Mouse (Mus musculus): ENCODE results near the gene Dtx2. TPM values are rescaled to one million over a fixed set of nuclear protein-coding genes. Genes with fewer than 3 reads are reported as not detected.
A peak's percentile ranks its signal among the peaks of the same experiment; 100 is the strongest.

Gene Dtx2
- polyA plus RNA-seq, 1 experiment from 2014 or later = 20.7 TPM

DNA sequence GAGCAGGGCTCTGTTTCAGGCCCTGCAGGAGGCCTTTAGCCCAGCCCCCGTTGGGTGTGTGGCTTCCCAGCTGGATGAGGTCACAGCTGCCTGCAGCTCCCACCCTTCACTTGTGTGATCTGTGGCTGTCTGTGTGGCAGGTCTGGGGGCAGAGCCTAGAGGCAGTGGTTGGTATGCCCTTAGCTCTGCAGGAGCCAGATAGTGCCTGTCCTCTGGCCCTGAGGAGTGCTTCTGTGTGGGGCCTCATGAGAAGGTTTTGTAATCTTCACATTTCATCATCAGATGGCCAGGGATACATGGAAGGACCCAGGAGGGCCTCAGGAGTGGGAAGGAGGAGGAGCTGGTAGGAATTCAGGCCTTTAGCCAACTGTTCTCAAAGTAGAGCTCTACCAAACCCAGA, 25.3 kb downstream of the Dtx2 start:
- Histone ChIP-seq H3K9ac (replicated peaks; ENCODE audit: low read depth, low read length) (no peak overlapping the region), H3K36me3 (ENCODE audit: control insufficient read depth, insufficient read depth, low read length) (peaks cover 8% of the 10 kb centered on the region), H3K4me3 (ENCODE audit: low read depth, low read length) (no peak overlapping the region), H3K27ac (ENCODE audit: low read length) (no peak overlapping the region), H3K9me3 (ENCODE audit: control insufficient read depth, low read depth, low read length) (no peaks in the 10 kb centered on the region), H3K4me1 (ENCODE audit: control insufficient read depth, insufficient read depth, low read length) (0 out of 2 replicates have a peak, but pooled peaks cover 3% of the 10 kb centered on the region), H3K4me2 (replicated peaks; ENCODE audit: low read depth, low read length) (no peak overlapping the region), H3K27me3 (ENCODE audit: control insufficient read depth, insufficient read depth, low read length) (no peaks in the 10 kb centered on the region)
- peak; percentile 44; the same call in 1 of the 2 replicates for ATAC-seq (ENCODE audit: insufficient number of reproducible peaks, insufficient read depth, low FRiP score, low read depth)
- WGBS = 29% methylated on average over 1 of the region's 1 CpGs

GRCm38 (mm10) chr5:136025712-136026111, 31.1 kb downstream of the Dtx2 start:
- Histone ChIP-seq H3K9ac (replicated peaks; ENCODE audit: low read depth, low read length) (no peak overlapping the region), H3K27me3 (ENCODE audit: control insufficient read depth, insufficient read depth, low read length) (no peaks in the 10 kb centered on the region), H3K4me1 (ENCODE audit: control insufficient read depth, insufficient read depth, low read length) (no peaks in the 10 kb centered on the region), H3K27ac (ENCODE audit: low read length) (no peak overlapping the region), H3K4me3 (ENCODE audit: low read depth, low read length) (no peak overlapping the region), H3K9me3 (ENCODE audit: control insufficient read depth, low read depth, low read length) (no peaks in the 10 kb centered on the region), H3K36me3 (ENCODE audit: control insufficient read depth, insufficient read depth, low read length) (peaks cover 16% of the 10 kb centered on the region), H3K4me2 (replicated peaks; ENCODE audit: low read depth, low read length) (no peak overlapping the region)
- WGBS = 78% methylated on average over 3 of the region's 3 CpGs
- no peak for ATAC-seq (ENCODE audit: insufficient number of reproducible peaks, insufficient read depth, low FRiP score, low read depth)

DNA sequence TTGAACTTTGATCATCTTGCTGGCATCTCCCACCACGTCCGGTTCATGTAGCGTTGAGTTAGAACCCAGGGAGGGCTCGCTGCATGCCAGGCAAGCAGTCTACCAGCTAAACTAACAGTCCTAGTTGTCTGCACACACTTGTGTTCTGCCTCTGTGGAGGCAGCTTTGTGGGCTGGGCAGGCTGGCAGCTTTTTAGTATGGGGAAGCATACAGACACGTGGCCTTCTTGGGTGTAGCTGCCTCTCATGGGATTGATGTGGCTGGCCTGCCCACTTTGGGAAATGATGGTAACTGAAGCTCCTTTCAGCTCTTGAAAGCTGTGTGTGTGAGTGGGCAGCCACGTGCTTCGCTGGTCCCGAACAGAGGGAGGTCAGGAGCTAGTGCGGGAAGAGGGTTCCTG, 32.3 kb downstream of the Dtx2 start:
- Histone ChIP-seq H3K4me3 (ENCODE audit: low read depth, low read length) (no peak overlapping the region), H3K27me3 (ENCODE audit: control insufficient read depth, insufficient read depth, low read length) (no peaks in the 10 kb centered on the region), H3K4me1 (ENCODE audit: control insufficient read depth, insufficient read depth, low read length) (no peaks in the 10 kb centered on the region), H3K27ac (ENCODE audit: low read length) (no peak overlapping the region), H3K4me2 (replicated peaks; ENCODE audit: low read depth, low read length) (no peak overlapping the region), H3K9me3 (ENCODE audit: control insufficient read depth, low read depth, low read length) (no peaks in the 10 kb centered on the region), H3K36me3 (ENCODE audit: control insufficient read depth, insufficient read depth, low read length) (peaks cover 23% of the 10 kb centered on the region), H3K9ac (replicated peaks; ENCODE audit: low read depth, low read length) (no peak overlapping the region)
- no peak for ATAC-seq (ENCODE audit: insufficient number of reproducible peaks, insufficient read depth, low FRiP score, low read depth)
- WGBS = 91% methylated on average over 9 of the region's 9 CpGs

- peaks cover 32% of the 10 kb centered on the region for H3K36me3 ChIP-seq (ENCODE audit: control insufficient read depth, insufficient read depth, low read length)
- H3K27ac ChIP-seq (ENCODE audit: low read length) = no peak overlapping the region
- WGBS = 79% methylated on average over 11 of the region's 11 CpGs
- no peaks in the 10 kb centered on the region for H3K9me3 ChIP-seq (ENCODE audit: control insufficient read depth, low read depth, low read length)
- H3K4me1 ChIP-seq (ENCODE audit: control insufficient read depth, insufficient read depth, low read length) = no peaks in the 10 kb centered on the region
- ATAC-seq (ENCODE audit: insufficient number of reproducible peaks, insufficient read depth, low FRiP score, low read depth) = no peak
- no peak overlapping the region for H3K4me3 ChIP-seq (ENCODE audit: low read depth, low read length)
- H3K4me2 ChIP-seq (replicated peaks; ENCODE audit: low read depth, low read length) = no peak overlapping the region
- no peak overlapping the region for H3K9ac ChIP-seq (replicated peaks; ENCODE audit: low read depth, low read length)
- no peaks in the 10 kb centered on the region for H3K27me3 ChIP-seq (ENCODE audit: control insufficient read depth, insufficient read depth, low read length)
These were observed 33.2 kb downstream of the Dtx2 start for GRCm38 (mm10) chr5:136027612-136028311.

GRCm38 (mm10) chr5:136034868-136035267, 40.3 kb downstream of the Dtx2 start:
- H3K27me3 ChIP-seq (ENCODE audit: control insufficient read depth, insufficient read depth, low read length) = no peaks in the 10 kb centered on the region
- H3K36me3 ChIP-seq (ENCODE audit: control insufficient read depth, insufficient read depth, low read length) = peaks cover 26% of the 10 kb centered on the region
- ATAC-seq (ENCODE audit: insufficient number of reproducible peaks, insufficient read depth, low FRiP score, low read depth) = no peak
- no peak overlapping the region for H3K27ac ChIP-seq (ENCODE audit: low read length)
- no peaks in the 10 kb centered on the region for H3K4me1 ChIP-seq (ENCODE audit: control insufficient read depth, insufficient read depth, low read length)
- WGBS = 81% methylated on average over 4 of the region's 4 CpGs
- no peak overlapping the region for H3K4me2 ChIP-seq (replicated peaks; ENCODE audit: low read depth, low read length)
- H3K9ac ChIP-seq (replicated peaks; ENCODE audit: low read depth, low read length) = no peak overlapping the region
- H3K9me3 ChIP-seq (ENCODE audit: control insufficient read depth, low read depth, low read length) = no peaks in the 10 kb centered on the region
- H3K4me3 ChIP-seq (ENCODE audit: low read depth, low read length) = no peak overlapping the region

DNA sequence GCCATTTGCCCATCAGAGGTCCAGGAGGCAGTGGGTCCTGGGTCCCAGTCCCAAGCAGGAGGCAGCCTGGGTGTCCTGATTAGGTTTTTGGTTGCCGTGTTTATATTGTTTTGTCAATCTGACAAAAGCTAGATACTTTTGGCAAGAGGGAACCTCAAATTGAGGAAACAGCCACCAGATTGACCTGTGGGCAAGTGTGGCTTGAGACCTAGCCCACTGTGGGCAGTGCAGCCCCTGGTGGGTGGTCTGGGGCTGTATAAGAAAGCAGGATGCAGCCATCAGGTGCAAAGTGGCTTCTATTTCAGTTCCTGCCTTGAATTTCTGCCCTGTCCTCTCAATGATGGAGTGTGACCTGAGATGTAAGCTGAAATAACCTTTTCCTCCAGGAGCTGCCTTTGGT, 40.7 kb downstream of the Dtx2 start:
- no peak overlapping the region for H3K27ac ChIP-seq (ENCODE audit: low read length)
- no peaks in the 10 kb centered on the region for H3K9me3 ChIP-seq (ENCODE audit: control insufficient read depth, low read depth, low read length)
- H3K36me3 ChIP-seq (ENCODE audit: control insufficient read depth, insufficient read depth, low read length) = peaks cover 21% of the 10 kb centered on the region
- 84% methylated on average over 1 of the region's 1 CpGs for WGBS
- no peak overlapping the region for H3K9ac ChIP-seq (replicated peaks; ENCODE audit: low read depth, low read length)
- H3K4me1 ChIP-seq (ENCODE audit: control insufficient read depth, insufficient read depth, low read length) = no peaks in the 10 kb centered on the region
- H3K27me3 ChIP-seq (ENCODE audit: control insufficient read depth, insufficient read depth, low read length) = no peaks in the 10 kb centered on the region
- H3K4me3 ChIP-seq (ENCODE audit: low read depth, low read length) = no peak overlapping the region
- no peak overlapping the region for H3K4me2 ChIP-seq (replicated peaks; ENCODE audit: low read depth, low read length)
- ATAC-seq (ENCODE audit: insufficient number of reproducible peaks, insufficient read depth, low FRiP score, low read depth) = no peak

GRCm38 (mm10) chr5:136036667-136037066, 42.1 kb downstream of the Dtx2 start:
- Histone ChIP-seq H3K4me2 (replicated peaks; ENCODE audit: low read depth, low read length) (no peak overlapping the region), H3K27ac (ENCODE audit: low read length) (no peak overlapping the region), H3K9ac (replicated peaks; ENCODE audit: low read depth, low read length) (no peak overlapping the region), H3K9me3 (ENCODE audit: control insufficient read depth, low read depth, low read length) (no peaks in the 10 kb centered on the region), H3K4me3 (ENCODE audit: low read depth, low read length) (no peak overlapping the region), H3K36me3 (ENCODE audit: control insufficient read depth, insufficient read depth, low read length) (peaks cover 12% of the 10 kb centered on the region), H3K4me1 (ENCODE audit: control insufficient read depth, insufficient read depth, low read length) (no peaks in the 10 kb centered on the region), H3K27me3 (ENCODE audit: control insufficient read depth, insufficient read depth, low read length) (no peaks in the 10 kb centered on the region)
- WGBS = 89% methylated on average over 1 of the region's 1 CpGs
- no peak for ATAC-seq (ENCODE audit: insufficient number of reproducible peaks, insufficient read depth, low FRiP score, low read depth)

- no peak within 1 kb of the TSS; the same call in 1 of the 2 replicates for H3K27ac ChIP-seq (ENCODE audit: low read length)
- H3K4me1 ChIP-seq (ENCODE audit: control insufficient read depth, insufficient read depth, low read length) = no peaks in the 10 kb centered on the region
- 59% methylated on average over 17 of the region's 17 CpGs for WGBS
- H3K4me3 ChIP-seq (ENCODE audit: low read depth, low read length) = no peak within 1 kb of the TSS
- H3K27me3 ChIP-seq (ENCODE audit: control insufficient read depth, insufficient read depth, low read length) = no peaks in the 10 kb centered on the region
- no peaks in the 10 kb centered on the region for H3K36me3 ChIP-seq (ENCODE audit: control insufficient read depth, insufficient read depth, low read length)
- no peak within 1 kb of the TSS for H3K9ac ChIP-seq (replicated peaks; ENCODE audit: low read depth, low read length)
- H3K4me2 ChIP-seq (replicated peaks; ENCODE audit: low read depth, low read length) = no peak within 1 kb of the TSS
- no peaks in the 10 kb centered on the region for H3K9me3 ChIP-seq (ENCODE audit: control insufficient read depth, low read depth, low read length)
- ATAC-seq (ENCODE audit: insufficient number of reproducible peaks, insufficient read depth, low FRiP score, low read depth) = peak; percentile 61
These were observed 43.9 kb downstream of the Dtx2 start, which contains the start of gene Upk3b for GRCm38 (mm10) chr5:136038258-136039214. TSS of gene Upk3b (plus strand) at chr5:136038496.
